Mouse (Mus musculus) spleen, adult 2 months (tissue): ENCODE results near the gene Mob3a. TPM values are rescaled to one million over a fixed set of nuclear protein-coding genes. Genes with fewer than 3 reads are reported as not detected.

ENCODE experiments used
- DNase-seq, 2 experiments: peaks; one replicate each; pipeline versions ENCODE4 v3.0.0 to v3.0.0-alpha.2; 2012 to 2021; ENCODE audit warnings: low spot score in 2 of 2, low read depth in 1 of 2
- H3K27ac ChIP-seq: fragments of 200-500 bp; 2 replicates; pipeline ENCODE4 v1.5.1; 2012; ENCODE audit warnings: low read length, inconsistent platforms; ENCODE audit not compliant: insufficient read depth
- H3K27me3 ChIP-seq: fragments of 200-500 bp; 2 replicates; pipeline ENCODE4 v1.6.1; 2012; ENCODE audit warnings: mild to moderate bottlenecking, moderate library complexity, low read length, inconsistent platforms; ENCODE audit not compliant: control insufficient read depth, insufficient read depth
- H3K36me3 ChIP-seq: fragments of 200-500 bp; 2 replicates; pipeline ENCODE4 v1.6.1; 2012; ENCODE audit warnings: mild to moderate bottlenecking, low read length, inconsistent platforms; ENCODE audit not compliant: control insufficient read depth, insufficient read depth
- H3K4me1 ChIP-seq: fragments of 200-500 bp; 2 replicates; pipeline ENCODE4 v1.6.1; 2011; ENCODE audit warnings: inconsistent platforms; ENCODE audit not compliant: control insufficient read depth, insufficient read depth, insufficient read length
- H3K4me3 ChIP-seq: fragments of 200-500 bp; 2 replicates; pipeline ENCODE4 v1.5.1; 2011; ENCODE audit warnings: mild to moderate bottlenecking, inconsistent platforms; ENCODE audit not compliant: insufficient read depth, insufficient read length; ENCODE audit errors: extremely low read depth
- CTCF ChIP-seq: fragments of 200-500 bp; IDR thresholded peaks from 2 replicates; pipeline ENCODE4 v1.5.1; 2011; ENCODE audit warnings: mild to moderate bottlenecking, inconsistent platforms; ENCODE audit not compliant: insufficient read depth, insufficient read length, insufficient replicate concordance; ENCODE audit errors: extremely low read depth
- POLR2A ChIP-seq: fragments of 200-500 bp; IDR thresholded peaks from 2 replicates; pipeline ENCODE4 v1.6.1; 2011; ENCODE audit warnings: low read depth, low read length, inconsistent platforms
- WGBS: fragments of 180-500 bp; shearing (Covaris S2); methylation state at CpG from one replicate; pipeline ENCODE4 v1.1.7; 2018; 5-methylcytosine and 5-hydroxymethylcytosine counted together
- polyA plus RNA-seq: library from polyadenylated mRNA; depleted of rRNA; stranded (reverse); fragments of >200 nt; gene quantifications from 2 replicates; pipeline ENCODE4 v1.2.3, GENCODE M21; 2012

Gene Mob3a
- polyA plus RNA-seq, 1 experiment: 130 TPM

GRCm38 (mm10) chr10:80684984-80685383, 16.8 kb downstream of the Mob3a start:
- H3K27ac ChIP-seq: peak overlapping the region; percentile 2; the same call in 1 of the 2 replicates
- TF ChIP-seq CTCF: no peak
- no peak for TF ChIP-seq POLR2A
- peaks cover 30% of the 10 kb centered on the region for H3K4me1 ChIP-seq
- no peak for DNase-seq
- WGBS: 84% methylated on average over 4 of the region's 4 CpGs
- H3K4me3 ChIP-seq: no peak overlapping the region
- no peaks in the 10 kb centered on the region for H3K27me3 ChIP-seq
- peaks cover 30% of the 10 kb centered on the region for H3K36me3 ChIP-seq

GRCm38 (mm10) chr10:80684214-80684613, 17.6 kb downstream of the Mob3a start:
- DNase-seq: peak in 1 of 2 experiments; percentile 86
- peak; percentile 98 for TF ChIP-seq CTCF
- no peak for TF ChIP-seq POLR2A
- Histone ChIP-seq H3K4me1 (peaks cover 38% of the 10 kb centered on the region), H3K36me3 (peaks cover 22% of the 10 kb centered on the region), H3K27me3 (no peaks in the 10 kb centered on the region), H3K27ac (peak overlapping the region; percentile 67), H3K4me3 (no peak overlapping the region)
- WGBS: 40% methylated on average over 6 of the region's 6 CpGs

- 86% methylated on average over 1 of the region's 1 CpGs for WGBS
- H3K27ac ChIP-seq: peak overlapping the region; percentile 67
- TF ChIP-seq CTCF (no peak), POLR2A (no peak)
Observed at GRCm38 (mm10) chr10:80683647-80684046, 18.1 kb downstream of the Mob3a start.

GRCm38 (mm10) chr10:80682003-80682402, 19.8 kb downstream of the Mob3a start:
- H3K4me3 ChIP-seq: no peak overlapping the region
- H3K27ac ChIP-seq: peak overlapping the region; percentile 85
- H3K4me1 ChIP-seq: peaks cover 56% of the 10 kb centered on the region
- TF ChIP-seq POLR2A (no peak; the same call in 1 of the 2 replicates), CTCF (no peak)
- no peaks in the 10 kb centered on the region for H3K27me3 ChIP-seq
- WGBS: 26% methylated on average over 6 of the region's 6 CpGs
- H3K36me3 ChIP-seq: peaks cover 19% of the 10 kb centered on the region
- DNase-seq: peak; percentile 60 to 78

More at GRCm38 (mm10) chr10:80683647-80684046, 18.1 kb downstream of the Mob3a start:
- peaks cover 21% of the 10 kb centered on the region for H3K36me3 ChIP-seq
- H3K27me3 ChIP-seq: no peaks in the 10 kb centered on the region
- H3K4me3 ChIP-seq: no peak overlapping the region
- peaks cover 43% of the 10 kb centered on the region for H3K4me1 ChIP-seq
- DNase-seq: no peak

GRCm38 (mm10) chr10:80680260-80680696, 21.5 kb downstream of the Mob3a start:
- Histone ChIP-seq H3K4me1 (peaks cover 56% of the 10 kb centered on the region), H3K36me3 (peaks cover 3% of the 10 kb centered on the region), H3K4me3 (no peak overlapping the region)

GRCm38 (mm10) chr10:80679556-80680259, 22.1 kb downstream of the Mob3a start:
- DNase-seq: no peak
- H3K27me3 ChIP-seq: no peaks in the 10 kb centered on the region
- H3K36me3 ChIP-seq: no peaks in the 10 kb centered on the region
- H3K27ac ChIP-seq: peak overlapping the region; percentile 98
- no peak overlapping the region for H3K4me3 ChIP-seq
- 45% methylated on average over 9 of the region's 9 CpGs for WGBS
- peaks cover 59% of the 10 kb centered on the region for H3K4me1 ChIP-seq
- no peak for TF ChIP-seq POLR2A
- no peak for TF ChIP-seq CTCF

More at GRCm38 (mm10) chr10:80680260-80680696, 21.5 kb downstream of the Mob3a start:
- DNase-seq: no peak
- H3K27ac ChIP-seq: peak overlapping the region; percentile 98
- H3K27me3 ChIP-seq: no peaks in the 10 kb centered on the region
- TF ChIP-seq CTCF (no peak), POLR2A (no peak)
- WGBS: 54% methylated on average over 2 of the region's 2 CpGs
